Mouse (Mus musculus) stomach, embryonic 14.5 days (tissue): ENCODE measurements at regions not wholly inside any gene's neighbourhood (a gene's known extent, or its start where the extent isn't known, plus 50 kb on each side); places are given as distances from the start of the nearest gene placed in this dataset.

Source experiments
- ATAC-seq: fragments of 200-750 bp; cut with Nextera tagmentation; 2 replicates; pipeline ENCODE4 v1.8.0; 2017; ENCODE audit warnings: low read depth, moderate TSS enrichment; ENCODE audit not compliant: insufficient number of reproducible peaks, insufficient read depth, low FRiP score
- H3K27ac ChIP-seq: fragments of 300-500 bp; sonication (generic); 2 replicates; pipeline ENCODE4 v1.5.1; 2014; ENCODE audit warnings: mild to moderate bottlenecking, low read length, moderate library complexity, mixed read lengths
- H3K27me3 ChIP-seq: fragments of 300-500 bp; sonication (generic); 2 replicates; pipeline ENCODE4 v1.6.1; 2014; ENCODE audit warnings: low read length, control low read depth, mixed read lengths; ENCODE audit not compliant: control insufficient read depth, insufficient read depth
- H3K36me3 ChIP-seq: fragments of 300-500 bp; sonication (generic); 2 replicates; pipeline ENCODE4 v1.6.1; 2014; ENCODE audit warnings: mild to moderate bottlenecking, control low read depth, low read length, moderate library complexity, mixed read lengths; ENCODE audit not compliant: control insufficient read depth, insufficient read depth
- H3K4me1 ChIP-seq: fragments of 300-500 bp; sonication (generic); 2 replicates; pipeline ENCODE4 v1.6.1; 2014; ENCODE audit warnings: low read length, control low read depth, mixed read lengths; ENCODE audit not compliant: control insufficient read depth, insufficient read depth
- H3K4me2 ChIP-seq: fragments of 300-500 bp; sonication (generic); replicated peaks from 2 replicates; pipeline ENCODE4 v1.6.1; 2014; ENCODE audit warnings: low read depth, low read length, control low read depth
- H3K4me3 ChIP-seq: fragments of 300-500 bp; sonication (generic); 2 replicates; pipeline ENCODE4 v1.5.1; 2014; ENCODE audit warnings: low read depth, low read length, control low read depth
- H3K9ac ChIP-seq: fragments of 300-500 bp; sonication (generic); replicated peaks from 2 replicates; pipeline ENCODE4 v1.6.1; 2014; ENCODE audit warnings: low read depth, mild to moderate bottlenecking, control low read depth, low read length, moderate library complexity, mixed read lengths
- H3K9me3 ChIP-seq: fragments of 300-500 bp; sonication (generic); 2 replicates; pipeline ENCODE4 v1.6.1; 2016; ENCODE audit warnings: low read depth, low read length, control low read depth; ENCODE audit not compliant: control insufficient read depth
- WGBS: fragments of 180-500 bp; shearing (Covaris S2); extraction: QIAGEN DNeasy Blood & Tissue Kit; methylation state at CpG from one replicate; pipeline ENCODE4 v1.1.7; 2014; 5-methylcytosine and 5-hydroxymethylcytosine counted together

DNA sequence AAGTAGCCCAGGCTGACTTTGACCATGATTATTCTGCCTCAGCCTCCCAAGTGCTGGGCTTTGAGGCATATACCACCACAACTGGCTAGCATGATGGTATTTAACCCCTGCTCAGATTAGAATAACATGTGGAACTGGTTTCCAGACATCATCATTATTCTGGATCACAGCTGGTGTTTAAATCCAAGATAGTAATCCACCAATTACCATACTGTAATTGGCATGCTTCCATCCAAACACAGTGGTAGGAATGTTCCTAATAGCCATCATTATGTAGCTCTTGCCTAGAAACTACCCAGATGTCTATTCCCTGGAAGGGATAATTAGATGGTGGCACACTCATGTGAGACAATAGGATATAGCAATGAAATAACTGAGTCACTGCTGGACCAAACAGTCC, 77.4 kb downstream of the Ccdc71l start:
- Histone ChIP-seq H3K27ac (no peak overlapping the region), H3K9ac (no peak overlapping the region), H3K4me3 (no peak overlapping the region), H3K9me3 (no peaks in the 10 kb centered on the region), H3K27me3 (no peaks in the 10 kb centered on the region), H3K4me2 (no peak overlapping the region), H3K36me3 (no peaks in the 10 kb centered on the region), H3K4me1 (no peaks in the 10 kb centered on the region)
- no peak for ATAC-seq

DNA sequence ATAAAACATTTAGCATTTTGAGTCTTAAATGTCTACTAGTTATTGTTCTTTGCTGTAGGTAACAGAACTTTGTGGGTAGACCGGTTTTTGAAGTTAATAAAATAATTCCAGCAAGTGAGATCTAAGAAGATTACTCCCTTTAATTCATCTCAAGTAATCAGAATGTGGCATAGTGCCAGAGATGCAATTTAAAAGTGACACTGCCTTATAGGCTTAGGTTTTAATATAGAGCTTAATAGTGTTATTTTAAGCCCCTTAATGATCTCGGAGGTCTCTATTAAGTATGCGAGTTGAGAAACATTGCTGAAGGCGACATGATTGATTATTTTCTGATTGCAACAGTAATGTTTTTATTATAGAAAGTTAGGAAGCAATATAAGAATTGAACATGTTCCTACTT, 78.3 kb downstream of the Ccdc71l start:
- Histone ChIP-seq H3K4me3 (no peak overlapping the region), H3K4me1 (no peaks in the 10 kb centered on the region), H3K36me3 (no peaks in the 10 kb centered on the region), H3K4me2 (no peak overlapping the region), H3K9me3 (no peaks in the 10 kb centered on the region), H3K9ac (no peak overlapping the region), H3K27ac (no peak overlapping the region), H3K27me3 (no peaks in the 10 kb centered on the region)
- WGBS: 74% methylated on average over 4 of the region's 4 CpGs
- no peak for ATAC-seq

DNA sequence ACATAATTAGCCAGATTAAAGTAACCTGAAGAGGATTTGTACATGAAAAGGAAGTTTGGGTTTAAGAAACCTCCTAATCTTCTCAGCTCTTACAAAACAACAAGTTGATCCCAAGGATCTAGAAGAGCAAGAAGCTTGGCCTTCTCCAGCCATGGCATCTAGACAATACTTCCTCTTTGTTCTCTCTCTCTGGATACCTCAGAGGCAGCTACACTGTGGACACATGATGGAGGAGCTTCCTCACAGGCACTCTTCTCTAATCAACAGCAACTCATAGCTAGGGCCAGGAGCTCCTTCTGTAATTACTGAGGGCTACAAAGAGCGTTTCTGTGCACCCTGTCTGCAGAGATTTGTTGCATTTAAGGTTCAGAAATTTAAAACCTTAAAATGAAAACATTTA, 79.9 kb downstream of the Ccdc71l start:
- H3K27ac ChIP-seq: no peak overlapping the region
- no peak for ATAC-seq
- H3K27me3 ChIP-seq: no peaks in the 10 kb centered on the region
- 63% methylated on average over 1 of the region's 1 CpGs for WGBS
- H3K36me3 ChIP-seq: no peaks in the 10 kb centered on the region
- no peak overlapping the region for H3K9ac ChIP-seq
- H3K4me1 ChIP-seq: no peaks in the 10 kb centered on the region
- H3K4me2 ChIP-seq: no peak overlapping the region
- H3K9me3 ChIP-seq: no peaks in the 10 kb centered on the region
- H3K4me3 ChIP-seq: no peak overlapping the region

DNA sequence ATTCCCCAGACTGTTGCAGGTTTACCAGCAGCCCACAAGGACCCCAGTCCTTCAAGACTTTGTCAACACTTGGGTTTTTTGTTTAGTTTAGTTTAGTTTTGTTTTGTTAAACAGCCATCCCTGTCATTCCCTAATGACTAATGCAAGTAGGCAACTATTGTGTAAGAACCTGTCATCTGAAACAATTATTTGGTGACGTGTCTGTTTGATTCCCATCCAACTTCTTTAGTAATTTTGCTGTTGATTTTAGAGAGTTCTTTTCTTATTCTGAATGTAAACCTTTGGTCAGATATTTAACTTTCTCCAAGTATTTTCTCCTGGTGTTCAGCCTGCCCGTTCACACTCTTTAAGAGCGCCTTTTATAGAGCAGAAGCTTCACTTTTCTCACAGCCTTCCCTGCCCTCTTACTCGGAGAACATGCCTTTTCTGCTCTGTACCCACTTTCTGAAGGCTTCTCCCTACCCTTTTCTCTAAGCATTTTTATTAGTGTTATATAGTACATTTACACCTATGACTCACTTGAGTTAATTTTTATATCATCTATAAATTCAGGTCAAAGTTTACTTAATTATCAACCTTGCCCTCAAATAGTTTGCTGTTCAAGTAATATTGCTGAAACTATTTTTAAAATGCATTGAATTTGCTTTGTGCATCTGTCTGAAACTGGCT, 82.0 kb downstream of the Ccdc71l start:
- H3K9me3 ChIP-seq: no peaks in the 10 kb centered on the region
- no peak overlapping the region for H3K9ac ChIP-seq
- H3K27ac ChIP-seq: no peak overlapping the region
- WGBS: 64% methylated on average over 4 of the region's 4 CpGs
- no peaks in the 10 kb centered on the region for H3K27me3 ChIP-seq
- H3K4me1 ChIP-seq: no peaks in the 10 kb centered on the region
- H3K4me2 ChIP-seq: no peak overlapping the region
- no peak for ATAC-seq
- H3K4me3 ChIP-seq: no peak overlapping the region
- no peaks in the 10 kb centered on the region for H3K36me3 ChIP-seq

DNA sequence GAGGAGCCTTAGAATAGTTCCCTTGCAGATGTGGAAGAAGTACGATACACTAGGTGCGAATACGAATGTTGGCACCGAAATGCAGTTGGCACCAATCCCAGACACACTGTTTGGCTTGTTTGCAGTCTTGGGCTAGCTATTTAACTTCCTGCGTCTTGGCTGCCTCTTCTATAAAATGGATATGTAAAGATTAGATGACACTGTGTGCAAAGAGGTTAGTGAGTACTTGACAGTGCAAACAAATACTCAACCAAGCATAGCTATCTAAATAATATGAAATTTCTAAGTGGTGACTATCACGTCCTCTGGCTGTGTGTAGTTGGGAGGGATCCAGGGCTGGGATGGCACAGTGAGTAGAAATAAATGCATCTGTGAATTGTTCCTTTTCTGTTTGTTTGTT, 86.9 kb downstream of the Ccdc71l start:
- Histone ChIP-seq H3K4me1 (no peaks in the 10 kb centered on the region), H3K27ac (no peak overlapping the region), H3K4me3 (no peak overlapping the region), H3K27me3 (no peaks in the 10 kb centered on the region), H3K9me3 (no peaks in the 10 kb centered on the region), H3K4me2 (no peak overlapping the region), H3K36me3 (no peaks in the 10 kb centered on the region), H3K9ac (no peak overlapping the region)
- 54% methylated on average over 6 of the region's 6 CpGs for WGBS
- no peak for ATAC-seq

DNA sequence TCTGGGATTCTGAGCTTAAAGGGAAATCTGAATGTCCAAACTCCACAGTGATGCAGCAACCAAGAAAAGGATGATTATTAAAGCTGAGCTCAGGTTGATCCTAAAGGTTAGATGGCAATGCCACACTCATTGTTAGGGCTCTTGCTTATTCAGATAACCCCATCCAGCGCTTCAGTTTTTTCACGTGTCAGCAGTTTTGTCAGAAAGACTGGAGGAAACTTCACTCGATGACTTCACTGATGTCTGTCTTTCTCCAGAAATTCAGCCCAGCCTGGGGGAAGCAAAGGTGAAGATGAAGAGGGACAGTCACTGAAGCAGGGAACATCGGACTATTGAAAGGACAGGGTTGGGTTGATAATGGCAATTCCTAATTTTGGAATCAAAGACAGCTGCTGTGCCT, 91.4 kb downstream of the Ccdc71l start:
- no peak for ATAC-seq
- no peak overlapping the region for H3K27ac ChIP-seq
- no peak overlapping the region for H3K4me2 ChIP-seq
- no peak overlapping the region for H3K9ac ChIP-seq
- H3K4me3 ChIP-seq: no peak overlapping the region
- H3K9me3 ChIP-seq: no peaks in the 10 kb centered on the region
- WGBS: 85% methylated on average over 4 of the region's 4 CpGs
- no peaks in the 10 kb centered on the region for H3K36me3 ChIP-seq
- no peaks in the 10 kb centered on the region for H3K4me1 ChIP-seq
- H3K27me3 ChIP-seq: no peaks in the 10 kb centered on the region

DNA sequence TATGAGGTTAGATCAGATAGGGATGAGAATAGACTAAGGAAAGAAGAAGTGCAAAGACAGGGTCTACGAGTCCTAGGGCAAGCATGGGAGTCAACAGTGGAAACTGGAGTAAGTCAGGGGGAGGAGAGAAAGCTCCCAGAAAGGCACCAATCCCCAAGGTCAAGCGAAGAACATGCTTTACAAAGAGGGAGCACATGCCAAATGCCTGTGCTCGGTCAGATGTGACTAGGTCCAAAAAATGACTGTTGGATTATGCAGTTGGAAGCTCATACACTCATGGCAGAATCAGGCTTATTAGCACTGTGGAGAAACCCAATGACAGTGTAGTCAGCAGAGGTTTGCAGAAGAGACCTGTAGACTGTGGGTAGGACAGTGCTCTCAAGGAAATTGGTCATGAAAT, 100.9 kb downstream of the Ccdc71l start:
- Histone ChIP-seq H3K36me3 (no peaks in the 10 kb centered on the region), H3K27ac (no peak overlapping the region), H3K4me1 (no peaks in the 10 kb centered on the region), H3K9ac (no peak overlapping the region), H3K4me3 (no peak overlapping the region), H3K9me3 (no peaks in the 10 kb centered on the region), H3K4me2 (no peak overlapping the region), H3K27me3 (no peaks in the 10 kb centered on the region)
- 80% methylated on average over 3 of the region's 3 CpGs for WGBS
- ATAC-seq: no peak

DNA sequence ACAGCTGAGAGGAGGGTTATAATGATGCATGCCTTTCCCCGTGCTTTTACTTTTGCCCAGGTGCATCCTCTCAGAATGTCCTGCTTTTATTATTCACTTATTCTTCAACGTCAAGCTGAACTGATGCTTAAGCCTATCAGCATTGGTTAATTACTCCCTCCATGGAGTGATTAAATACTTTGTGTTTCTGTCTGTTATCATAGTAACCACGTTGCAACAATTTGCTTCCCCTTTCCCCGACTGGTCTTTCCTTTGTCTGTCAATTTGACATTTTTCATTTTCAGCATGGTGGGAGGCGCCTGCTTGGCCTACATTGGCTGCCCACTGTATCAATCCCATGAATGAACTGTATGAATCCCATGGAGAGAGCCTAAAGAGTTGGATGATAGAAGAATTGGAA, 101.8 kb downstream of the Ccdc71l start:
- Histone ChIP-seq H3K27ac (no peak overlapping the region), H3K9ac (no peak overlapping the region), H3K4me2 (no peak overlapping the region), H3K27me3 (no peaks in the 10 kb centered on the region), H3K36me3 (no peaks in the 10 kb centered on the region), H3K4me1 (no peaks in the 10 kb centered on the region), H3K4me3 (no peak overlapping the region), H3K9me3 (no peaks in the 10 kb centered on the region)
- no peak for ATAC-seq
- WGBS: 51% methylated on average over 5 of the region's 5 CpGs

DNA sequence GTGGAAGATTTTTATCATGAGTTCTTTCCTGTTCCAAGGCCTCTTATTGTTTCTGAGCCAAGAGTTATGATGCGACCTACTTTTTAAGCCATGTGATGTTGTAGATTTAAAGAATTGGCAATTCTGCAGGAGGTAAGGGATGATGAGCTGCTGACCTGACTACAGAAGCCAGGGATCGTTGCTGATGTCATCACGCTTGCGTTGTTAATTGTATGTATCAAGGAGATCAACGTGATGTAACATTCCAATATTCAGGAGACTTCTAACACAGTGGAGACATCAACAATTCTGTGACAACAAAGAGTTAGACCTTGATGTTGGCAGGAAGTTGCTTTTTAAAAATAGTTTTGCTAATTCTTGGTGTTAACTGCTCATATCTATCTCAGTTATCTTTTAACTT, 102.5 kb downstream of the Ccdc71l start:
- Histone ChIP-seq H3K4me1 (no peaks in the 10 kb centered on the region), H3K4me2 (no peak overlapping the region), H3K4me3 (no peak overlapping the region), H3K27ac (no peak overlapping the region), H3K36me3 (no peaks in the 10 kb centered on the region), H3K9ac (no peak overlapping the region), H3K27me3 (no peaks in the 10 kb centered on the region), H3K9me3 (no peaks in the 10 kb centered on the region)
- ATAC-seq: no peak
- WGBS: 94% methylated on average over 5 of the region's 5 CpGs
